11 mouse cellular contexts compared by ENCODE assay signal in genomic region chr4:137488038-137488437, GRCm38 (mm10). TPM values are rescaled to one million over a fixed set of nuclear protein-coding genes. Genes with fewer than 3 reads are reported as not detected.
DNase-seq lines count a peak whose midpoint lies in the region; ATAC-seq and TF ChIP-seq lines count a peak whose summit lies in the region.
"Had no signal": no experiment of that assay in that cellular context is flagged by ENCODE, and none has a peak within 500 bp of the region (broad histone marks: within the 10 kb centered on the region; RNA-seq: fewer than 3 reads in every experiment).

No protein-coding gene starts in this region.

- 9% methylated on average over 11 of the region's 11 CpGs for WGBS in heart, embryonic 12.5 days
- WGBS in lung, postnatal 0 days, result 11% methylated on average over 11 of the region's 11 CpGs
- WGBS in hindbrain, embryonic 13.5 days, result 32% methylated on average over 11 of the region's 11 CpGs
- WGBS in neural tube, embryonic 15.5 days, result 34% methylated on average over 11 of the region's 11 CpGs

- H3K27ac ChIP-seq in heart, embryonic 12.5 days (ENCODE audit: poor library complexity, severe bottlenecking), result peak overlapping the region; percentile 100
- 0 out of 2 replicates have a peak overlapping the region, but pooled peaks have one; percentile 3 for H3K27ac ChIP-seq in lung, postnatal 0 days (ENCODE audit: low read length)
- 0 out of 2 replicates have a peak overlapping the region, but pooled peaks have one; percentile 24 for H3K27ac ChIP-seq in hindbrain, embryonic 13.5 days
- peak overlapping the region; percentile 65 for H3K27ac ChIP-seq in neural tube, embryonic 15.5 days (replicated peaks)

- no peak for DNase-seq in heart, adult 9 months (ENCODE audit: low spot score in 2 of 2)
- DNase-seq in lung, postnatal 0 days (ENCODE audit: low spot score), result no peak
- no peak for DNase-seq in lung, postnatal 36 days
- no peak for DNase-seq in urinary bladder, postnatal 4 days (ENCODE audit: low spot score in 2 of 2)
- no peak for DNase-seq in layer of hippocampus, adult 11-12 months (ENCODE audit: low spot score)
- DNase-seq: cerebellum, adult 9-11 months; thymus, postnatal 14 days had no signal

- no peak overlapping the region for H3K4me3 ChIP-seq in heart, embryonic 12.5 days
- H3K4me3 ChIP-seq in lung, postnatal 0 days (ENCODE audit: low read depth, low read length), result no peak overlapping the region
- H3K4me3 ChIP-seq in hindbrain, embryonic 13.5 days, result no peak overlapping the region
- no peak overlapping the region for H3K4me3 ChIP-seq in neural tube, embryonic 15.5 days (replicated peaks)

- TF ChIP-seq CTCF in lung, postnatal 0 days (IDR thresholded peaks at IDR 0.05), result no peak

- peaks cover 89% of the 10 kb centered on the region for H3K4me1 ChIP-seq in heart, embryonic 12.5 days (replicated peaks)
- H3K4me1 ChIP-seq in lung, postnatal 0 days (ENCODE audit: insufficient read depth, low read depth, low read length), result peaks cover 62% of the 10 kb centered on the region
- peaks cover 61% of the 10 kb centered on the region for H3K4me1 ChIP-seq in hindbrain, embryonic 13.5 days (replicated peaks)
- H3K4me1 ChIP-seq in neural tube, embryonic 15.5 days, result peaks cover 61% of the 10 kb centered on the region

- H3K4me2 ChIP-seq in heart, embryonic 12.5 days, result peak overlapping the region; percentile 56
- H3K4me2 ChIP-seq in lung, postnatal 0 days (replicated peaks; ENCODE audit: low read depth, low read length), result no peak overlapping the region
- H3K4me2 ChIP-seq in hindbrain, embryonic 13.5 days, result no peak overlapping the region
- no peak overlapping the region for H3K4me2 ChIP-seq in neural tube, embryonic 15.5 days

- H3K36me3 ChIP-seq in heart, embryonic 12.5 days, result peaks cover 8% of the 10 kb centered on the region
- H3K36me3 ChIP-seq in lung, postnatal 0 days (ENCODE audit: insufficient read depth, low read length), result no peaks in the 10 kb centered on the region
- no peaks in the 10 kb centered on the region for H3K36me3 ChIP-seq in hindbrain, embryonic 13.5 days
- no peaks in the 10 kb centered on the region for H3K36me3 ChIP-seq in neural tube, embryonic 15.5 days

- no peak for TF ChIP-seq EP300 in lung, postnatal 0 days (IDR thresholded peaks at IDR 0.05)

- H3K9ac ChIP-seq in heart, embryonic 12.5 days, result peak overlapping the region; percentile 71
- no peak overlapping the region for H3K9ac ChIP-seq in lung, postnatal 0 days (replicated peaks; ENCODE audit: low read depth)
- no peak overlapping the region for H3K9ac ChIP-seq in hindbrain, embryonic 13.5 days
- no peak overlapping the region for H3K9ac ChIP-seq in neural tube, embryonic 15.5 days (replicated peaks)

- H3K9me3 ChIP-seq in heart, embryonic 12.5 days (replicated peaks), result no peaks in the 10 kb centered on the region
- H3K9me3 ChIP-seq in lung, postnatal 0 days (ENCODE audit: low read length), result no peaks in the 10 kb centered on the region
- no peaks in the 10 kb centered on the region for H3K9me3 ChIP-seq in hindbrain, embryonic 13.5 days
- H3K9me3 ChIP-seq in neural tube, embryonic 15.5 days (replicated peaks), result no peaks in the 10 kb centered on the region

- ATAC-seq in heart, embryonic 12.5 days (ENCODE audit: insufficient number of reproducible peaks, low FRiP score), result no peak
- no peak for ATAC-seq in lung, postnatal 0 days
- no peak for ATAC-seq in hindbrain, embryonic 13.5 days (ENCODE audit: low FRiP score)
- ATAC-seq in neural tube, embryonic 15.5 days (ENCODE audit: low FRiP score), result no peak

- H3K27me3 ChIP-seq in heart, embryonic 12.5 days (replicated peaks), result no peaks in the 10 kb centered on the region
- no peaks in the 10 kb centered on the region for H3K27me3 ChIP-seq in lung, postnatal 0 days (replicated peaks; ENCODE audit: insufficient read depth, low read length)
- H3K27me3 ChIP-seq in hindbrain, embryonic 13.5 days, result peaks cover 7% of the 10 kb centered on the region; the same call in 1 of the 2 replicates
- no peaks in the 10 kb centered on the region for H3K27me3 ChIP-seq in neural tube, embryonic 15.5 days (replicated peaks)
- H3K27me3 ChIP-seq: CH12.LX had no signal

RNA-seq across cellular contexts. Expression of gene Hspg2, which starts 19.5 kb away (rescaled TPM):
- 51.8 and 61.5 TPM in 2 replicates for polyA plus RNA-seq in heart, embryonic 12.5 days (2016; fragmentation: Nextera tagmentation; extraction: Ambion mirVana)
- 20.2 and 25.3 TPM in 2 replicates for polyA plus RNA-seq in lung, postnatal 0 days (2015; fragmentation: Nextera tagmentation; extraction: Ambion mirVana)
- polyA plus RNA-seq in hindbrain, embryonic 13.5 days (2015; fragmentation: Nextera tagmentation; extraction: Ambion mirVana), result 6.1 and 6.8 TPM in 2 replicates
- 7.5 and 9.8 TPM in 2 replicates for polyA plus RNA-seq in neural tube, embryonic 15.5 days (2015; fragmentation: Nextera tagmentation; extraction: Ambion mirVana)

RNA-seq across cellular contexts. Expression of gene 1700013G24Rik, which starts 35.0 kb away (rescaled TPM):
- not detected in 2 replicates for polyA plus RNA-seq in heart, embryonic 12.5 days (2016; fragmentation: Nextera tagmentation; extraction: Ambion mirVana)
- not detected in 2 replicates for polyA plus RNA-seq in lung, postnatal 0 days (2015; fragmentation: Nextera tagmentation; extraction: Ambion mirVana)
- not detected in 2 replicates for polyA plus RNA-seq in hindbrain, embryonic 13.5 days (2015; fragmentation: Nextera tagmentation; extraction: Ambion mirVana)
- polyA plus RNA-seq in neural tube, embryonic 15.5 days (2015; fragmentation: Nextera tagmentation; extraction: Ambion mirVana), result not detected in 2 replicates

RNA-seq across cellular contexts. Expression of gene Cela3b, which starts 57.7 kb away (rescaled TPM):
- polyA plus RNA-seq in heart, embryonic 12.5 days (2016; fragmentation: Nextera tagmentation; extraction: Ambion mirVana), result not detected in 2 replicates
- polyA plus RNA-seq in lung, postnatal 0 days (2015; fragmentation: Nextera tagmentation; extraction: Ambion mirVana), result not detected in 2 replicates
- not detected in 2 replicates for polyA plus RNA-seq in hindbrain, embryonic 13.5 days (2015; fragmentation: Nextera tagmentation; extraction: Ambion mirVana)
- 0.86 TPM in 1 of 2 replicates, not detected in the other for polyA plus RNA-seq in neural tube, embryonic 15.5 days (2015; fragmentation: Nextera tagmentation; extraction: Ambion mirVana)

Comparison
In these comparisons a context has a peak if more than half of its experiments do, and no peak if none do; other contexts are left out.
1. H3K27ac ChIP-seq: peak in every context shown above with its lines; median percentile 100 in heart, embryonic 12.5 days; 65 in neural tube, embryonic 15.5 days; 24 in hindbrain, embryonic 13.5 days; 3 in lung, postnatal 0 days.